In the genomic region with DNA sequence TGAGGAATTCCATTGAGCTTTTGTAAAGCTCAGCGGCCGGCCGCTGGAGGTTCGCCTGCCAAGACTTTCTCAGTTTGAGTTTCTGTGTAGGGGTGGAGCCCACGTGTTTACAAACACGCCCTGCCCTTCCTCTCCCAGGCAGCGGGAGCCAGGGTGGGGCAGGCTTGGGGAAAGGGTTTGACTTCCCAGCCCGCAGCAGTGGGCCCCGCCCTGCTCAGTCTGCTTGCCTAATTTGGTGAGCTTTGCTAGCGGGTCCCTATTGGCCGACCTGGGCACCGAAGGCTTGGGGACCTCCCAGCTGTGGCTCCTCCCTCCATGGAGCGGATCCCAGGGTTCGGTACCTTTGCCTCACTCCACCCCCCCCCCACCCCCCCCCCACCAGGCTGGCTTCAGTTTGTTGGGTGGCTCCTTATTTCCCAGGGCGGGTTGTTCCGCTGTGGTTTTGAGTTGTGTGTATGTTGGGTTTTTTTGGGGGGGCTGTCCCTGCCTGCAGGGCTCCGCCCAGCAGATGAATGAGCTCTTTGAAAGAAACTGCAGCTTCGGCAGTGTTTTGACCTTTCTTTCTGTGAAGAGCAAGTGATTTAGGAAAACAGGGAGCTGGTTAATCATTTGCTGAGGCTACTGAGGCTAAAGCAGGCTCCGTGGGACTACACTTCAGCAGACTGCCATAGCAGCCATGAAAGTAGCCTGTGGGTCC, we compare ENCODE assay signal across 8 mouse cellular contexts. TPM values are rescaled to one million over a fixed set of nuclear protein-coding genes. Genes with fewer than 3 reads are reported as not detected.
DNase-seq lines count a peak whose midpoint lies in the region; ATAC-seq lines count a peak whose summit lies in the region.

No protein-coding gene starts in this region.

- DNase-seq in 416B (ENCODE audit: low read depth), result peak; percentile 99
- DNase-seq in adrenal gland, adult (ENCODE audit: inconsistent age in 2 of 2, low spot score in 1 of 2), result peak; percentile 95 to 97
- peak; percentile 90 for DNase-seq in embryonic facial prominence, embryonic 11.5 days (ENCODE audit: low spot score)
- peak; percentile 94 to 99 for DNase-seq in heart, adult 18-20 months
- peak; percentile 99 for DNase-seq in kidney, adult 11 months
- DNase-seq in liver, embryonic 11.5 days (ENCODE audit: low spot score), result peak; percentile 90
- DNase-seq in monocyte, adult 2 months (ENCODE audit: low read depth in 1 of 2, low spot score in 2 of 2), result peak; percentile 92 to 94
- DNase-seq in splenic B cell, adult 2 months (ENCODE audit: low read depth, low spot score), result peak; percentile 82

- peak; percentile 93 for ATAC-seq in embryonic facial prominence, embryonic 11.5 days (replicated peaks; ENCODE audit: insufficient number of reproducible peaks, low FRiP score, low TSS enrichment, low read depth)
- ATAC-seq in liver, embryonic 11.5 days (replicated peaks; ENCODE audit: low FRiP score), result peak; percentile 96

- H3K4me1 ChIP-seq in embryonic facial prominence, embryonic 11.5 days (ENCODE audit: control insufficient read depth, insufficient read depth, low read length), result peaks cover 16% of the 10 kb centered on the region
- H3K4me1 ChIP-seq in liver, embryonic 11.5 days (replicated peaks; ENCODE audit: control insufficient read depth, insufficient read depth, low read length), result peaks cover 53% of the 10 kb centered on the region

- H3K27me3 ChIP-seq in embryonic facial prominence, embryonic 11.5 days (ENCODE audit: control insufficient read depth, insufficient read depth, low read length), result no peaks in the 10 kb centered on the region
- no peaks in the 10 kb centered on the region for H3K27me3 ChIP-seq in liver, embryonic 11.5 days (replicated peaks; ENCODE audit: control insufficient read depth, insufficient read depth, low read length)
- no peaks in the 10 kb centered on the region for H3K27me3 ChIP-seq in splenic B cell, adult 2 months (ENCODE audit: control insufficient read depth, insufficient read depth, low read length, poor library complexity, severe bottlenecking)

- WGBS in embryonic facial prominence, embryonic 11.5 days, result under 1% methylated on average over 19 of the region's 19 CpGs
- under 1% methylated on average over 19 of the region's 19 CpGs for WGBS in liver, embryonic 11.5 days

- H3K36me3 ChIP-seq in embryonic facial prominence, embryonic 11.5 days (replicated peaks; ENCODE audit: control insufficient read depth, insufficient read depth, low read depth, low read length), result peaks cover 7% of the 10 kb centered on the region; the same call in 1 of the 2 replicates
- peaks cover 14% of the 10 kb centered on the region; the same call in 1 of the 2 replicates for H3K36me3 ChIP-seq in liver, embryonic 11.5 days (ENCODE audit: control insufficient read depth, insufficient read depth, low read length)
- H3K36me3 ChIP-seq in splenic B cell, adult 2 months (ENCODE audit: control insufficient read depth, insufficient read depth, low read length, poor library complexity, severe bottlenecking), result peaks cover 4% of the 10 kb centered on the region

- H3K9me3 ChIP-seq in embryonic facial prominence, embryonic 11.5 days (replicated peaks; ENCODE audit: control insufficient read depth, low read length), result no peaks in the 10 kb centered on the region
- no peaks in the 10 kb centered on the region for H3K9me3 ChIP-seq in liver, embryonic 11.5 days (ENCODE audit: control insufficient read depth, low read length)

- peak overlapping the region; percentile 19 for H3K4me3 ChIP-seq in embryonic facial prominence, embryonic 11.5 days (ENCODE audit: low read depth, low read length)
- peak overlapping the region; percentile 41 for H3K4me3 ChIP-seq in liver, embryonic 11.5 days (ENCODE audit: low read depth, low read length)

- H3K9ac ChIP-seq in embryonic facial prominence, embryonic 11.5 days (replicated peaks; ENCODE audit: low read length), result peak overlapping the region; percentile 37
- peak overlapping the region; percentile 59 for H3K9ac ChIP-seq in liver, embryonic 11.5 days (ENCODE audit: low read depth, low read length)

- H3K4me2 ChIP-seq in embryonic facial prominence, embryonic 11.5 days (ENCODE audit: low read depth, low read length), result peak overlapping the region; percentile 42
- H3K4me2 ChIP-seq in liver, embryonic 11.5 days, result peak overlapping the region; percentile 74

- H3K27ac ChIP-seq in embryonic facial prominence, embryonic 11.5 days (replicated peaks; ENCODE audit: low read depth, low read length), result peak overlapping the region; percentile 38; the same call in 1 of the 2 replicates
- H3K27ac ChIP-seq in liver, embryonic 11.5 days (ENCODE audit: low read depth, low read length), result peak overlapping the region; percentile 75

RNA-seq across cellular contexts. Expression of a gene that starts 23.1 kb away (rescaled TPM):
- 5.5 and 8.0 TPM in 2 replicates for polyA plus RNA-seq in embryonic facial prominence, embryonic 11.5 days (2014; fragmentation: Nextera tagmentation; extraction: Ambion mirVana)
- total RNA-seq in heart, adult 18-20 months (2021), result 1 to 10 TPM; 5.0 to 6.0 TPM
- 11.7 and 11.9 TPM in 2 replicates for polyA plus RNA-seq in liver, embryonic 11.5 days (2014; fragmentation: Nextera tagmentation; extraction: Ambion mirVana)

RNA-seq across cellular contexts. Expression of a gene that starts 39.3 kb away (rescaled TPM):
- 2.9 and 3.4 TPM in 2 replicates for polyA plus RNA-seq in embryonic facial prominence, embryonic 11.5 days (2014; fragmentation: Nextera tagmentation; extraction: Ambion mirVana)
- total RNA-seq in heart, adult 18-20 months (2021), result 10 to 100 TPM; 15.7 to 15.9 TPM
- polyA plus RNA-seq in liver, embryonic 11.5 days (2014; fragmentation: Nextera tagmentation; extraction: Ambion mirVana), result 3.1 and 4.0 TPM in 2 replicates

Comparison
In these comparisons a context has a peak if more than half of its experiments do, and no peak if none do; other contexts are left out.
1. Peak in every context shown above with its lines: DNase-seq, ATAC-seq, H3K4me3 ChIP-seq and H3K27ac ChIP-seq.